Mouse (Mus musculus): ENCODE data around the gene Gbp8.
"Not testable (repeated sequence)": the region's sequence is repeated elsewhere in the genome, so short reads cannot be mapped to it uniquely, and the experiment has no call there.

DNA sequence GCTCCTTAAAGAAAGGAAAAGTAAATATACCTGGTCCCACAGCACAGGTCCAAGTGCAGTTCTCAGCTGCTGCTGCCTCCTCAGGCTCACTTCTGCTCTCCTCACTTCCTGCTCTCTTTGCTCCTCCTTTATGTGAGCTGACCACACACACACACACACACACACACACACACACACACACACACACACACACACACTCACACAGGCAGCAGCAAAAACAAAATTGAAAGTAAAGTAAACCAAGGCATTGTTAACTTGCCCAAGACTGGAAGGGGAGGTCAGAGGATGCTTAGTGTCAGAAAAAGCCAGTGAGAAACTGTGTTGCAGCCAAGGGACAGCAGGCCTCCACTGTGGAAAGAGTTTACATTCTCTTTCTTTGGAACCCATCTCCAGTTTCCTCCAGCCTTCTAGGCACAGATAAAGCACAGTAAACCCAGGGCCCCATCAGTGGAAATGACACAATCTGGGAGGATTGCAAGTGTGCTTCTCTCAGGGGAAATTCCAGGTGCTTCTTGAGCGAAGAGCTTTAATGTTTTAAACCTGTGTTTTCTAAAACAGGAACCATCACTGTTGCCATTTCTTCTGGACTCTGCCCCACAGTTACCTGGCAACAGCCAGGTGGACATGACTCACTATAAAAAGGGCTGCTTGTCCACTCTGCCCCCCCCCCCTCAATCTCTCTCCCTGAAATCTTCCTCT lies 85.7 kb downstream of the Gbp8 start:
- TF ChIP-seq POLR2A (IDR thresholded peaks at IDR 0.05; ENCODE audit: borderline replicate concordance, insufficient read depth, low read length); CTCF (IDR thresholded peaks at IDR 0.05; ENCODE audit: borderline replicate concordance, insufficient read depth, low read depth, low read length): not testable (repeated sequence)
